Mouse (Mus musculus) yolk sac, embryonic 10.5 days (tissue): Measurements from ENCODE around the gene Sec63.
A peak's percentile ranks its signal among the peaks of the same experiment; 100 is the strongest.

ENCODE experiments used
- DNase-seq: peaks from one replicate; pipeline ENCODE4 v3.0.0-alpha.2; 2017; ENCODE audit warnings: low spot score

Sec63 gene

GRCm38 (mm10) chr10:42830409-42830808 lies 69.1 kb downstream of the Sec63 start:
- DNase-seq, result peak; percentile 82

GRCm38 (mm10) chr10:42832677-42833076 lies 71.4 kb downstream of the Sec63 start:
- no peak for DNase-seq

GRCm38 (mm10) chr10:42833871-42834727 lies 72.8 kb downstream of the Sec63 start:
- DNase-seq, result no peak

- DNase-seq, result no peak
Observed at GRCm38 (mm10) chr10:42838106-42838505, 76.8 kb downstream of the Sec63 start.

GRCm38 (mm10) chr10:42838736-42839135 lies 77.4 kb downstream of the Sec63 start:
- no peak for DNase-seq

- no peak for DNase-seq
Observed at GRCm38 (mm10) chr10:42840036-42840435, 78.7 kb downstream of the Sec63 start.

GRCm38 (mm10) chr10:42841531-42842195 lies 80.4 kb downstream of the Sec63 start:
- DNase-seq, result no peak

GRCm38 (mm10) chr10:42842358-42842757 lies 81.1 kb downstream of the Sec63 start:
- peak; percentile 32 for DNase-seq

- DNase-seq, result no peak
Observed at GRCm38 (mm10) chr10:42843416-42843815, 82.1 kb downstream of the Sec63 start.

- DNase-seq, result no peak
Observed at GRCm38 (mm10) chr10:42845480-42845879, 84.2 kb downstream of the Sec63 start.

- DNase-seq, result no peak
Observed at GRCm38 (mm10) chr10:42848179-42849080, 87.1 kb downstream of the Sec63 start.

GRCm38 (mm10) chr10:42849081-42849400 lies 87.7 kb downstream of the Sec63 start:
- no peak for DNase-seq

- no peak for DNase-seq
Observed at GRCm38 (mm10) chr10:42854838-42855237, 93.5 kb downstream of the Sec63 start.

GRCm38 (mm10) chr10:42855250-42855649 lies 94.0 kb downstream of the Sec63 start:
- peak; percentile 42 for DNase-seq

- DNase-seq, result no peak
Observed at GRCm38 (mm10) chr10:42856574-42856973, 95.3 kb downstream of the Sec63 start.

- no peak for DNase-seq
Observed at GRCm38 (mm10) chr10:42857021-42857420, 95.7 kb downstream of the Sec63 start.

- no peak for DNase-seq
Observed at GRCm38 (mm10) chr10:42859781-42860158, 98.5 kb downstream of the Sec63 start.

- no peak for DNase-seq
Observed at GRCm38 (mm10) chr10:42860159-42860911, 99.0 kb downstream of the Sec63 start, which contains the start of gene Scml4. Gene Scml4, plus strand, starts transcription at chr10:42860370.

GRCm38 (mm10) chr10:42861446-42861845 lies 100.2 kb downstream of the Sec63 start:
- no peak for DNase-seq

GRCm38 (mm10) chr10:42862102-42862740 lies 100.9 kb downstream of the Sec63 start:
- no peak for DNase-seq

GRCm38 (mm10) chr10:42862806-42863205 lies 101.5 kb downstream of the Sec63 start:
- DNase-seq, result no peak
